Mouse (Mus musculus) heart, embryonic 15.5 days (tissue): ENCODE measurements around the gene Itpr2. TPM values are rescaled to one million over a fixed set of nuclear protein-coding genes. Genes with fewer than 3 reads are reported as not detected.

Source experiments
- ATAC-seq: fragments of 200-750 bp; cut with Nextera tagmentation; replicated peaks from 2 replicates; pipeline ENCODE4 v1.8.0; 2017; ENCODE audit warnings: low read depth, moderate TSS enrichment; ENCODE audit not compliant: insufficient number of reproducible peaks, insufficient read depth, low FRiP score
- H3K27ac ChIP-seq: fragments of 300-500 bp; sonication (generic); 2 replicates; pipeline ENCODE4 v1.5.1; 2015; ENCODE audit warnings: mild to moderate bottlenecking, inconsistent platforms
- H3K27me3 ChIP-seq: fragments of 300-500 bp; sonication (generic); 2 replicates; pipeline ENCODE4 v1.6.1; 2015; ENCODE audit warnings: inconsistent platforms
- H3K36me3 ChIP-seq: fragments of 300-500 bp; sonication (generic); 2 replicates; pipeline ENCODE4 v1.6.1; 2015; ENCODE audit warnings: mild to moderate bottlenecking, inconsistent platforms
- H3K4me1 ChIP-seq: fragments of 300-500 bp; sonication (generic); replicated peaks from 2 replicates; pipeline ENCODE4 v1.6.1; 2015; ENCODE audit warnings: inconsistent platforms
- H3K4me2 ChIP-seq: fragments of 300-500 bp; sonication (generic); 2 replicates; pipeline ENCODE4 v1.6.1; 2015; ENCODE audit warnings: inconsistent platforms, mild to moderate bottlenecking, moderate library complexity
- H3K4me3 ChIP-seq: fragments of 300-500 bp; sonication (generic); 2 replicates; pipeline ENCODE4 v1.5.1; 2015; ENCODE audit warnings: mild to moderate bottlenecking, inconsistent platforms
- H3K9ac ChIP-seq: fragments of 300-500 bp; sonication (generic); 2 replicates; pipeline ENCODE4 v1.6.1; 2015; ENCODE audit warnings: mild to moderate bottlenecking, inconsistent platforms
- H3K9me3 ChIP-seq: fragments of 300-500 bp; sonication (generic); replicated peaks from 2 replicates; pipeline ENCODE4 v1.6.1; 2016; ENCODE audit warnings: inconsistent platforms
- WGBS: fragments of 180-500 bp; shearing (Covaris S2); methylation state at CpG from one replicate; pipeline ENCODE4 v1.1.7; 2015; ENCODE audit warnings: mixed read lengths; 5-methylcytosine and 5-hydroxymethylcytosine counted together
- polyA plus RNA-seq: library from polyadenylated mRNA; unstranded; fragments of >200 nt; fragmentation: Nextera tagmentation; extraction: Ambion mirVana; gene quantifications from 2 replicates; pipeline ENCODE4 v1.2.1, GENCODE M21; 2015

The Itpr2 gene
- polyA plus RNA-seq, 1 experiment from 2014 or later = 39.2 TPM

DNA sequence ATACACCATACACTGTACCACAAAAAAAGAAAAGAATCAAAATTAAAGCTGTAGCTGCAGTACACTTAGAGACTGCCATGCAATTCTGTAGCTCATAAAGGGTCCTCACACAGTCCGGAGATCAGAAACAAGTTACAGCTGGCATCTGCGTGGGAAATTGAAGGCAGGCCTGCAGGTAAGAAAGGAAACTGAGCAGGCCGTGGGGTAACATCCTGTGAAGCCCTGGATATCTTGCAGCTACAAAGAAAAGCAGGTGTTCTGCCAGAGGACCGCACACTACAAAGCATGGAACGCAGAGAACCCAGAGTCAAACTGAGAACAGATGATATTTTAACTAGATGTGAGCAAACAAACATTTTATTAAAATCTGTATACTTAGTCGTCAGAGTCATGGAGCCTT is 12.2 kb downstream of the Itpr2 start:
- H3K4me1 ChIP-seq = peaks cover 15% of the 10 kb centered on the region
- no peaks in the 10 kb centered on the region for H3K9me3 ChIP-seq
- WGBS = 85% methylated on average over 6 of the region's 6 CpGs
- no peak overlapping the region for H3K4me2 ChIP-seq
- H3K36me3 ChIP-seq = no peaks in the 10 kb centered on the region
- no peak overlapping the region for H3K9ac ChIP-seq
- H3K4me3 ChIP-seq = no peak overlapping the region
- no peak overlapping the region for H3K27ac ChIP-seq
- no peaks in the 10 kb centered on the region for H3K27me3 ChIP-seq
- no peak for ATAC-seq

- H3K36me3 ChIP-seq = no peaks in the 10 kb centered on the region
- ATAC-seq = no peak
- H3K9ac ChIP-seq = no peak overlapping the region
- WGBS = 67% methylated on average over 3 of the region's 3 CpGs
- H3K4me2 ChIP-seq = no peak overlapping the region
- no peaks in the 10 kb centered on the region for H3K27me3 ChIP-seq
- H3K4me3 ChIP-seq = no peak overlapping the region
- H3K9me3 ChIP-seq = no peaks in the 10 kb centered on the region
- H3K27ac ChIP-seq = no peak overlapping the region
- peaks cover 15% of the 10 kb centered on the region for H3K4me1 ChIP-seq
Observed at GRCm38 (mm10) chr6:146488749-146489148, 13.3 kb downstream of the Itpr2 start.

- H3K4me2 ChIP-seq = no peak overlapping the region
- no peaks in the 10 kb centered on the region for H3K27me3 ChIP-seq
- no peak overlapping the region for H3K4me3 ChIP-seq
- H3K9me3 ChIP-seq = no peaks in the 10 kb centered on the region
- ATAC-seq = no peak; the same call in 1 of the 2 replicates
- H3K27ac ChIP-seq = 0 out of 2 replicates have a peak overlapping the region, but pooled peaks have one; percentile 5
- WGBS = 53% methylated on average over 9 of the region's 9 CpGs
- no peak overlapping the region for H3K9ac ChIP-seq
- H3K4me1 ChIP-seq = peaks cover 22% of the 10 kb centered on the region
- H3K36me3 ChIP-seq = no peaks in the 10 kb centered on the region
Observed at GRCm38 (mm10) chr6:146487079-146487478, 14.9 kb downstream of the Itpr2 start.

DNA sequence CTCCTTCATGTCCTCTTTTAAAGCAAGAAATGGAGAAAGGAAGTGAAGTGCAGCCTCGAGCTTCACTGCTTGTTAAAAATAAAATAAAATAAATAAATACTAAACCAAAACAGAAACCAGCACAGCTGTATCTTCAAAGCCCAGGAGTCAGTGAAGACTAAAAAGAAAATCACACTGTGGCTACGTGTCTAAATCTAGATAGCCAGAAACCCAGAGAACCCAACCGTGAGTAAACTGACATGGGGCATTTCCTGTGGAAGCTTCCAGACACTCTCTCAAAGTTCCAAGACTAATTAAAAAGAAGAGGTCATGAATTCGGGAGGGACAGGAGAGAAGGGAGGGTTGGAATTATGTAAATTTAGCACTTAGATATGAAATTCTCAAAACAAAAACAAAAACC is 15.9 kb downstream of the Itpr2 start:
- no peak overlapping the region for H3K4me2 ChIP-seq
- peaks cover 26% of the 10 kb centered on the region for H3K4me1 ChIP-seq
- H3K9ac ChIP-seq = no peak overlapping the region
- no peaks in the 10 kb centered on the region for H3K27me3 ChIP-seq
- H3K27ac ChIP-seq = no peak overlapping the region
- no peaks in the 10 kb centered on the region for H3K9me3 ChIP-seq
- no peaks in the 10 kb centered on the region for H3K36me3 ChIP-seq
- 42% methylated on average over 4 of the region's 4 CpGs for WGBS
- no peak for ATAC-seq
- no peak overlapping the region for H3K4me3 ChIP-seq

DNA sequence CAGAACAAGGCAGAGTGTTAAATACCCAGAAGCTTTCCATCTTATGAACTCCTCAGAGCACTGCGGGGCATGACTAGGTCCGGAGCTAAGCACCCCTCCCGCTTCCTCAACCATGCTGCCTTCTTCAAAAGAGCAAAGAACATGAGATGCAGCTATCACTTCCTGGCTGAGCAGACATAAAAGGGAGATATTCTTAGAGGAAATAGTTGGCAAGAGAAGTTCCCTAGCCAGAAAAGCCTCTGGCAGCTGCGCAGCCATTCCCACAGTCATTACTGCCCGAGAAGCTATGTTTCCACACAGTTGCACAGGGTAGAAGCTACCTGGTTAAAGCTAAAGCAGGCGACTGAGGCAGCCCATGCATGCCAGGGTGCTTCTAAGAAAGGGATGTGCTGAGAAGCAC is 20.6 kb downstream of the Itpr2 start:
- H3K9me3 ChIP-seq = no peaks in the 10 kb centered on the region
- no peak overlapping the region for H3K9ac ChIP-seq
- H3K4me1 ChIP-seq = peaks cover 35% of the 10 kb centered on the region
- no peak overlapping the region for H3K4me2 ChIP-seq
- H3K4me3 ChIP-seq = no peak overlapping the region
- H3K27ac ChIP-seq = peak overlapping the region; percentile 42
- H3K27me3 ChIP-seq = no peaks in the 10 kb centered on the region
- H3K36me3 ChIP-seq = no peaks in the 10 kb centered on the region
- ATAC-seq = no peak
- 42% methylated on average over 6 of the region's 6 CpGs for WGBS

- H3K27me3 ChIP-seq = no peaks in the 10 kb centered on the region
- H3K9me3 ChIP-seq = no peaks in the 10 kb centered on the region
- H3K27ac ChIP-seq = peak overlapping the region; percentile 42; the same call in 1 of the 2 replicates
- H3K36me3 ChIP-seq = no peaks in the 10 kb centered on the region
- no peak overlapping the region for H3K9ac ChIP-seq
- H3K4me3 ChIP-seq = no peak overlapping the region
- ATAC-seq = no peak
- no peak overlapping the region for H3K4me2 ChIP-seq
- peaks cover 33% of the 10 kb centered on the region for H3K4me1 ChIP-seq
- 73% methylated on average over 3 of the region's 3 CpGs for WGBS
Observed at GRCm38 (mm10) chr6:146480925-146481324, 21.1 kb downstream of the Itpr2 start.

DNA sequence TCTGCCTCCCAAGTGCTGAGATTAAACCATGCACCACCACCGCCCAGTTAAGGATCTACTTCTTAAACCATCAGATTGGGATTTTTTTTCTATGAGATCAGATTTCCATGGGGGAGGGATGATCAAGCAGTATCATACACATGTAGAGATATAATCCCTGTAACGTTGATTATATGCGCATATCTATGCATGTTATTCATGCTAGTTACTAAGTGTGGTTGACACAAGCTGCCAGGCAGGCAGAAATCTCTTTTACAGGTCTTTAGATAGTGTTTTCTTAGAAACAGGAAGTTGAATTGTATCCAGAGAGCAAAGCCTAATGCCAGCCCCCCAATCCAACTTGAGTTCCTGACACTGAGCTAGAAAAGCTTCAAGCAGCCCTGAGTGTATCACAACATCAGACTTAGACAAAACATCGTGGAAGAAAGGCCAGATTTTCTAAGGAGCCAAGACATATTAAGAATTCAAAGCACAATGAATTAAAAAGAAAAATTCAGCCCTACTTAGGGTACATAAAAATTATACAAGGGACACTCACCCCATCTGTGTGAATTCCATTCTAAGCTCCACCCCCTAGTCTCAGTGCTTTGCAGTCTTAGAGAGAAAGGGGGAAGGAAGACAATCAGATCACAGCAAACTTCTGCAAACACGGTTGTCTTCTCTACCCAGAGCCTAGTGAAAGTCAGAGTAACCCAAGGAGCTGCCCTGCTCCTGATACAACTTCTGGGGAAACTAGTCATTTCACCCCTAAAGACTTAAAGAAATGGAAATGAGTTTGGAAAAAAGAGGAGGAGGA is 22.9 kb downstream of the Itpr2 start:
- H3K9ac ChIP-seq = no peak overlapping the region
- H3K4me3 ChIP-seq = no peak overlapping the region
- peaks cover 33% of the 10 kb centered on the region for H3K4me1 ChIP-seq
- H3K36me3 ChIP-seq = no peaks in the 10 kb centered on the region
- ATAC-seq = no peak
- 71% methylated on average over 5 of the region's 5 CpGs for WGBS
- H3K27ac ChIP-seq = no peak overlapping the region
- H3K27me3 ChIP-seq = no peaks in the 10 kb centered on the region
- H3K4me2 ChIP-seq = no peak overlapping the region
- no peaks in the 10 kb centered on the region for H3K9me3 ChIP-seq

GRCm38 (mm10) chr6:146476865-146477264 is 25.2 kb downstream of the Itpr2 start:
- H3K4me1 ChIP-seq = peaks cover 25% of the 10 kb centered on the region
- H3K27me3 ChIP-seq = no peaks in the 10 kb centered on the region
- no peak overlapping the region for H3K4me2 ChIP-seq
- 58% methylated on average over 1 of the region's 1 CpGs for WGBS
- no peak overlapping the region for H3K4me3 ChIP-seq
- peak; percentile 79; the same call in 1 of the 2 replicates for ATAC-seq
- H3K36me3 ChIP-seq = 0 out of 2 replicates have a peak, but pooled peaks cover 3% of the 10 kb centered on the region
- H3K27ac ChIP-seq = peak overlapping the region; percentile 39
- H3K9ac ChIP-seq = no peak overlapping the region
- no peaks in the 10 kb centered on the region for H3K9me3 ChIP-seq

DNA sequence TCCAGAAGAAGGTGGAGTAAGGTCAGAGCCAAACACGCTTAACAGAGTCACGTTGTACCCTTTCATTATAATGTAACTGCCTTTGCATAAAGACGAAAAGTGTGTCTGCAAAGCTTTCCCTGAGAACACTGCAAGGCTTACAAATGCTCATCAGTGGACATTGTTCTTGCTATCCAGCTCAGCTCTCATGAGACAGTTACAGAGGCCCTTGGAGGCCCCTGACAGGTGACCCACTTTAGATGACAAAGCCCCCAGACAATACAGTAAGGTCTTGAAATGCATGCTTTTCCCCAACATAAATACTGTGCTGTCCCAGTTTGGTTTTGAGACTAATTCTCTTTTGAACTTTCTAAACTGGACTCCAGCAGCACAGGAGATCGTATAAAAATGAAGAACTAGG is 27.9 kb downstream of the Itpr2 start:
- Histone ChIP-seq H3K9ac (no peak overlapping the region), H3K27ac (no peak overlapping the region), H3K27me3 (no peaks in the 10 kb centered on the region), H3K36me3 (0 out of 2 replicates have a peak, but pooled peaks cover 5% of the 10 kb centered on the region), H3K4me1 (peaks cover 11% of the 10 kb centered on the region), H3K4me3 (no peak overlapping the region), H3K9me3 (no peaks in the 10 kb centered on the region), H3K4me2 (no peak overlapping the region)
- no peak for ATAC-seq
- 82% methylated on average over 4 of the region's 4 CpGs for WGBS

DNA sequence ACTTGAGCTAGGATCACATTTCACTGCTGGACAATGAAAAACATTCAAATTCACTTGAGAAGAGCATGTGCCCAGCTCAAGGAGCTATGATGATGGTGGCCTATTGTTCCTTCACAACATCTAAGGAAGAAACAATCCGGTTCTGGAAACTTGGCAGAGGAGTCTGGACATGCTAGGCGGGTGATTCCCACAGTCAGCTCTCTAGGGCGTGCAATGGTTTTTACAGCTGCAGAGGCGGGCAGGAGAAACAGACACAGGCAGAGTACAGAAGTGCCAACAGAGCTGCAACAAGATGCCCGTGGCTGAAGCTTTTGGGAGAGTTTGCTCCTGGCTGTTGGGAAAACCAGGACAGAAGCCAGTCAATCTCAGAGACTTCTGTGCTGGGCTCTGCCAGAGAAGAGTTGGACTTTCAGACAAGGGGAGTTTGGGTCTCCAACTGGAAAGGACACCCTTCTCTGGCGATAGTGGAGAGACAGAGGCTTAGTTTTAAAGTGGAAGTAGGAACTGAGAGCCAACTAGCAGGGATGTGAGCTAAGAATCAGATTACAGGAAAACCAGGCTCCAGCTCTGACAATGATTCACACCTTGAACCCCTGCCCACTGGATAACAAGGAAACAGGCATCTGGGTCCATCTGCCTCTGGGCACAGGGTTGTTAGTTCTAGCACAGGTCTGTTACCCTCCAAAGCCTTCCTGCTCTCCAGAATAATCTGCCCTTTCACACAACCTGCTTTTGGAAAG is 28.6 kb downstream of the Itpr2 start:
- no peak overlapping the region for H3K4me2 ChIP-seq
- H3K4me3 ChIP-seq = no peak overlapping the region
- H3K27me3 ChIP-seq = no peaks in the 10 kb centered on the region
- 0 out of 2 replicates have a peak, but pooled peaks cover 5% of the 10 kb centered on the region for H3K36me3 ChIP-seq
- H3K4me1 ChIP-seq = peaks cover 10% of the 10 kb centered on the region
- 65% methylated on average over 6 of the region's 6 CpGs for WGBS
- no peaks in the 10 kb centered on the region for H3K9me3 ChIP-seq
- H3K9ac ChIP-seq = no peak overlapping the region
- H3K27ac ChIP-seq = 0 out of 2 replicates have a peak overlapping the region, but pooled peaks have one; percentile 17
- no peak for ATAC-seq

DNA sequence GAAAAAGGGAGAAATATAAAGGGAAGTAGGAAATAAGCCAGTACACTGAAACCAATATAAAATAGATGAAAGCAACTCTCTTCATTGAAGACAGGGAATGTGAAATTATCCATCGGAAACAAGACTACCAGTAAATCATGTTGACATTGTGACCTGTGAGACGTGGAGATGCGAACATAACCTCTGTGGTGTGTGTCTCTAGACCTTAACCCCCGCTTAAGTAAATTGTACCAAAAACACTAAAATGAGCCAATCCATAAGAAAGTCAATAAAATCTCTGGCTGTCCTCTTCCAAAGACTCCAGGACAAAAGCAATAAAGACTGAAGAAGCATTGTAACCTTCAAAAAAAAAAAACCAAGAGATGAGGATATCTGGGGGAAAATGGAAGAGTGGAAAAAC is 31.6 kb downstream of the Itpr2 start:
- H3K27ac ChIP-seq = no peak overlapping the region
- H3K9ac ChIP-seq = no peak overlapping the region
- H3K36me3 ChIP-seq = peaks cover 16% of the 10 kb centered on the region; the same call in 1 of the 2 replicates
- 82% methylated on average over 4 of the region's 4 CpGs for WGBS
- H3K4me3 ChIP-seq = no peak overlapping the region
- H3K4me1 ChIP-seq = no peaks in the 10 kb centered on the region
- H3K9me3 ChIP-seq = no peaks in the 10 kb centered on the region
- no peak overlapping the region for H3K4me2 ChIP-seq
- ATAC-seq = no peak
- H3K27me3 ChIP-seq = no peaks in the 10 kb centered on the region
